Mouse (Mus musculus) CH12.LX (cell line): ENCODE data around the gene Nav1. TPM values are rescaled to one million over a fixed set of nuclear protein-coding genes. Genes with fewer than 3 reads are reported as not detected.

Experiments
- DNase-seq: peaks from one replicate; pipeline ENCODE4 v3.0.0-alpha.2; 2013; ENCODE audit errors: extremely low read depth
- H3K27ac ChIP-seq: 2 replicates; pipeline ENCODE4 v1.5.1; 2012; ENCODE audit warnings: low read depth, mild to moderate bottlenecking, control low read depth, moderate library complexity; ENCODE audit not compliant: insufficient read depth
- H3K27me3 ChIP-seq: replicated peaks from 2 replicates; pipeline ENCODE3; 2012; ENCODE audit warnings: inconsistent platforms
- H3K36me3 ChIP-seq, 2 experiments: replicated peaks in 1 of 2; 2 replicates each; pipeline versions ENCODE3 to v1.6.1; 2012; ENCODE audit warnings: inconsistent platforms in 1 of 2, low read length in 1 of 2, mild to moderate bottlenecking in 1 of 2, mixed read lengths in 1 of 2, moderate library complexity in 1 of 2; ENCODE audit not compliant: control insufficient read depth in 1 of 2, insufficient read depth in 1 of 2
- H3K4me1 ChIP-seq, 2 experiments: 2 replicates each; pipeline ENCODE4 v1.6.1; 2012; ENCODE audit warnings: inconsistent platforms in 1 of 2, moderate library complexity in 1 of 2; ENCODE audit not compliant: insufficient read depth in 2 of 2, control insufficient read depth in 1 of 2
- H3K4me2 ChIP-seq: 2 replicates; pipeline ENCODE4 v1.6.1; 2012; ENCODE audit warnings: low read depth, mild to moderate bottlenecking, control low read depth; ENCODE audit not compliant: poor library complexity, insufficient read depth, severe bottlenecking
- H3K4me3 ChIP-seq, 3 experiments: fragments of 150-350 bp in 1 of 3; sonication (generic) in 1 of 3; replicated peaks in 1 of 3; 2 replicates each; pipeline versions ENCODE3 to v1.5.1; 2011 to 2012; ENCODE audit warnings: low read depth in 2 of 3, low read length in 2 of 3, mild to moderate bottlenecking in 2 of 3, moderate library complexity in 2 of 3, control low read depth in 1 of 3, improper control_type of control experiment in 1 of 3, inconsistent platforms in 1 of 3, mixed read lengths in 1 of 3; ENCODE audit not compliant: poor library complexity in 1 of 3
- H3K79me2 ChIP-seq: replicated peaks from 2 replicates; pipeline ENCODE4 v1.6.1; 2012; ENCODE audit warnings: mild to moderate bottlenecking, moderate library complexity; ENCODE audit not compliant: control insufficient read depth, poor library complexity, insufficient read depth, severe bottlenecking; ENCODE audit errors: extremely low read depth
- H3K9ac ChIP-seq: 2 replicates; pipeline ENCODE4 v1.6.1; 2012; ENCODE audit warnings: low read depth, mild to moderate bottlenecking, control low read depth, moderate library complexity; ENCODE audit not compliant: insufficient read depth
- H3K9me3 ChIP-seq: replicated peaks from 2 replicates; pipeline ENCODE3; 2012; ENCODE audit warnings: low read length, inconsistent platforms, mixed read lengths
- CHD1 ChIP-seq: IDR thresholded peaks from 2 replicates; pipeline ENCODE4 v1.6.1; 2012; ENCODE audit warnings: low read depth, low read length, improper control_type of control experiment, inconsistent platforms
- EP300 ChIP-seq: IDR thresholded peaks from 2 replicates; pipeline ENCODE4 v1.6.1; 2011; ENCODE audit warnings: low read length, improper control_type of control experiment
- ETS1 ChIP-seq: conservative IDR thresholded peaks from 2 replicates; pipeline ENCODE4 v1.6.1; 2012; ENCODE audit warnings: low read depth, mild to moderate bottlenecking, inconsistent platforms, low read length, improper control_type of control experiment, moderate library complexity
- KAT2A ChIP-seq: IDR thresholded peaks from 2 replicates; pipeline ENCODE4 v1.6.1; 2012; ENCODE audit warnings: low read length, improper control_type of control experiment, inconsistent platforms; ENCODE audit not compliant: insufficient replicate concordance
- MYC ChIP-seq: IDR thresholded peaks from 2 replicates; pipeline ENCODE4 v1.6.1; 2011; ENCODE audit warnings: low read depth, mild to moderate bottlenecking, improper control_type of control experiment, low read length
- POLR2A ChIP-seq: IDR thresholded peaks from 2 replicates; pipeline ENCODE4 v1.6.1; 2011; ENCODE audit warnings: low read depth, mild to moderate bottlenecking, improper control_type of control experiment, low read length
- SIN3A ChIP-seq: IDR thresholded peaks from 2 replicates; pipeline ENCODE4 v1.6.1; 2012; ENCODE audit warnings: low read length, improper control_type of control experiment, inconsistent platforms
- SMC3 ChIP-seq: IDR thresholded peaks from 2 replicates; pipeline ENCODE4 v1.6.1; 2011; ENCODE audit warnings: low read depth, low read length, improper control_type of control experiment
- TCF12 ChIP-seq: IDR thresholded peaks from 2 replicates; pipeline ENCODE4 v1.6.1; 2014; ENCODE audit warnings: low read depth, mild to moderate bottlenecking, inconsistent platforms, low read length, improper control_type of control experiment
- USF2 ChIP-seq: conservative IDR thresholded peaks from 2 replicates; pipeline ENCODE4 v1.6.1; 2011; ENCODE audit warnings: low read depth, low read length, improper control_type of control experiment
- ZNF384 ChIP-seq: IDR thresholded peaks from 2 replicates; pipeline ENCODE4 v1.6.1; 2012; ENCODE audit warnings: low read depth, low read length, improper control_type of control experiment, inconsistent platforms
- dilution Hi-C: fragments of 300-500 bp; cut with MboI; formaldehyde crosslinking; loops from 2 replicates; pipeline ENCODE4 v1.14.3; 2020; ENCODE audit warnings: low sequenced_read_pairs; ENCODE audit not compliant: extremely low pct_unique_long_range_greater_than_20kb, extremely low pct_ligation_motif_present
- in situ Hi-C: fragments of 300-500 bp; cut with MboI; formaldehyde crosslinking; loops from 3 replicates; pipeline ENCODE4 v1.14.3; 2019; ENCODE audit warnings: low sequenced_read_pairs, low pct_ligation_motif_present, low pct_unique_long_range_greater_than_20kb, mixed read lengths
- polyA plus RNA-seq: library from polyadenylated mRNA; unstranded; fragments of >175 nt; gene quantifications from 2 replicates; pipeline ENCODE4 v1.2.1, GENCODE M21; 2012; ENCODE audit warnings: low read depth; ENCODE audit not compliant: insufficient read length
- total RNA-seq, 2 experiments: library from RNA; depleted of rRNA; stranded (reverse); fragments of 300-350 nt in 1 of 2; fragments of >200 nt in 1 of 2; gene quantifications; 2 replicates each; pipeline ENCODE4 v1.2.3; 2012 to 2014

Gene Nav1
- total and polyA plus RNA-seq, 3 experiments, result 0.21 to 0.56 TPM; not detected in 1

DNA sequence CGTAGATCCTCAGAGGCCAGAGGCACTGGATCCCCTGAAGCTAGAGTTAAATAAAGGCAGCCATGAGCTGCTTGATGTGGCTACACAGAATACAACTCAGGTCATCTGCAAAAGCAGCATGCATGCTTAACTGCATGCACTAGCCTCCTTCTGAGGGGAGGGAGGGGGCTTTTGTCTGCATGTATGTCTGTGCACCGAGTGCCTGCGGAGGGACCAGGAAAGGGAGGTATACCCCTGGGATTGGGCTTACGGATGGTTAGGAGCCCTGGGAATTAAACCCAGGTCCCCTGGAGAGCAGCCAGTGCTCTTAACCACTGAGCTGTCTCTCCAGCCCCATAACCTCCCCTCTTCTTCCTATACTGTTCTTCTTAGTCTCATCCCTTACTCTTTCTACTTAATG lies 195.0 kb downstream of the Nav1 start:
- H3K27me3 ChIP-seq, result no peaks in the 10 kb centered on the region

DNA sequence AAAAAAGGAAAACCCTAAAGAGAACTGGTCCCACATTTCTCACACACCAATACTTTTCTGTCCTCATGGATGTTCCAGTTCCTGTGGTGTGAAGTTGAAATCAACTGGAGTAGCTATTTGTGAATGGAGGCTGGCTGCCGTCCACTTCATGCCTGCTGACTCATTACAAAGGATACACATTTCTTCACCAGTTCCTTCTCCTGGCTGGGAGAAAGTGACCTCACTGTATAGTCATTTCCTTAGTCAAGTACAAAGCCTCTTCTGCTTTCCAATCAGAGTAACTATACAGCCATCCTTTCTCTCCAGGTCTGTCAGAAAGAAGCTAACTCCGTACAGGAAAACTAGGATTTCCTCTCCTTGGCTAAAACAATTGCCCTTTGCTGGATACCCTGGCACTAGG lies 196.1 kb downstream of the Nav1 start:
- DNase-seq, result no peak
- dilution Hi-C loops, result no loop called here
- in situ Hi-C loops, result no loop called here
- H3K4me3 ChIP-seq, result no peak overlapping the region
- TF ChIP-seq EP300 (0 out of 2 replicates have a peak, but pooled peaks have one; percentile 23), USF2 (no peak)
- TF ChIP-seq, all 38 proteins: peak for 1
- Histone ChIP-seq H3K9me3 (no peaks in the 10 kb centered on the region), H3K27ac (no peak overlapping the region), H3K4me2 (no peak overlapping the region), H3K4me1 (peaks cover 0 to 4% of the 10 kb centered on the region in 2 experiments; a peak in 1 of 4 replicates), H3K27me3 (no peaks in the 10 kb centered on the region), H3K9ac (no peak overlapping the region), H3K36me3 (peaks cover 73 to 95% of the 10 kb centered on the region in 2 experiments), H3K79me2 (peaks cover 5% of the 10 kb centered on the region; the same call in 1 of the 2 replicates)

More for the DNA sequence above, 195.0 kb downstream of the Nav1 start:
- peaks cover 70 to 96% of the 10 kb centered on the region in 2 experiments for H3K36me3 ChIP-seq
- H3K79me2 ChIP-seq, result peaks cover 5% of the 10 kb centered on the region; the same call in 1 of the 2 replicates
- no peak overlapping the region for H3K27ac ChIP-seq
- dilution Hi-C loops (no loop called here), in situ Hi-C loops (no loop called here)
- DNase-seq, result no peak
- H3K4me3 ChIP-seq, result no peak overlapping the region
- peaks cover 0 to 4% of the 10 kb centered on the region in 2 experiments; a peak in 1 of 4 replicates for H3K4me1 ChIP-seq
- no peak overlapping the region for H3K4me2 ChIP-seq
- TF ChIP-seq KAT2A (no peak), SMC3 (no peak), TCF12 (no peak)
- H3K9me3 ChIP-seq, result no peaks in the 10 kb centered on the region
- H3K9ac ChIP-seq, result no peak overlapping the region

GRCm38 (mm10) chr1:135408973-135409372 lies 198.1 kb downstream of the Nav1 start:
- Histone ChIP-seq H3K79me2 (peaks cover 5% of the 10 kb centered on the region; the same call in 1 of the 2 replicates), H3K36me3 (peaks cover 69 to 96% of the 10 kb centered on the region in 2 experiments), H3K4me1 (peaks cover 0 to 12% of the 10 kb centered on the region in 2 experiments; a peak in 2 of 4 replicates), H3K4me2 (no peak overlapping the region), H3K27ac (no peak overlapping the region), H3K4me3 (no peak overlapping the region), H3K9me3 (no peaks in the 10 kb centered on the region), H3K27me3 (no peaks in the 10 kb centered on the region), H3K9ac (no peak overlapping the region)
- DNase-seq, result no peak
- dilution Hi-C loops (no loop called here), in situ Hi-C loops (no loop called here)
- TF ChIP-seq SIN3A, result no peak
- TF ChIP-seq MYC, result no peak
- TF ChIP-seq POLR2A, result no peak
- TF ChIP-seq ETS1, result no peak
- TF ChIP-seq CHD1, result no peak
- no peak for TF ChIP-seq ZNF384
